In the genomic region with DNA sequence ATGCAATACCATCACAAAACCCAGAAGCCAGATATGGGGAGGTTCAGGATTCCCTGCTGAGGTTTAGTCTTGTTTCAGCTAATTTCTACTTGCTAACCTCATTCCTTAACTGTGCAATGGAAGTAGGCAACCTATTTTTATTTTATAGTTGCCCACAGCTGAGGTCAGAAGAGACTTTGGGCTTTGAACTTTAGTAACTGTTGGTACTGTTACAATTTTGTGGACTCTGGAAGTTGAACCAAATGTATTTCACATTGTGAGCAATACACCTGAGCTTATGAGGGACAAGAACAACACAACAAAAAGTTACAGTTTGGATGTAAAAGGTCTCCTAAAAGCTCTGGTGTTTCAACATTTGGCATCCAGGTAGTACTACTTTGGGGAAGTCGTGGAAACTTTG, we compare ENCODE assay signal across 17 mouse cellular contexts.
"Had no signal": no experiment of that assay in that cellular context is flagged by ENCODE, and none has a peak within 500 bp of the region (broad histone marks: within the 10 kb centered on the region; RNA-seq: fewer than 3 reads in every experiment).

No protein-coding gene starts in this region.

- H3K9me3 ChIP-seq: kidney, embryonic 15.5 days; limb, embryonic 10.5 days; limb, embryonic 13.5 days; liver, embryonic 12.5 days; liver, embryonic 15.5 days had no signal

- H3K4me1 ChIP-seq: limb, embryonic 10.5 days had no signal

- H3K4me3 ChIP-seq: kidney, embryonic 15.5 days; layer of hippocampus, adult 2 months; limb, embryonic 10.5 days; limb, embryonic 13.5 days; liver, embryonic 12.5 days; liver, embryonic 15.5 days had no signal

- ATAC-seq: liver, embryonic 12.5 days had no signal

- H3K27ac ChIP-seq: kidney, embryonic 15.5 days; layer of hippocampus, adult 2 months; limb, embryonic 10.5 days; limb, embryonic 13.5 days; liver, embryonic 12.5 days; liver, embryonic 15.5 days; stomach, postnatal 0 days had no signal

- H3K9ac ChIP-seq: kidney, embryonic 15.5 days; limb, embryonic 13.5 days; liver, embryonic 12.5 days; liver, embryonic 15.5 days had no signal

- DNase-seq: kidney, adult 18-20 months; kidney, postnatal 25 days; layer of hippocampus, adult 9-11 months; lung, adult 2 months; lung, postnatal 14 days; lung, postnatal 4 days; midbrain, embryonic 14.5 days; thymus, adult 2 months; thymus, postnatal 25 days had no signal

- H3K4me2 ChIP-seq: kidney, embryonic 15.5 days; limb, embryonic 13.5 days; liver, embryonic 12.5 days; liver, embryonic 15.5 days; midbrain, embryonic 11.5 days had no signal

- H3K27me3 ChIP-seq: kidney, embryonic 15.5 days; limb, embryonic 13.5 days; liver, embryonic 12.5 days; liver, embryonic 15.5 days had no signal
